In genomic region chr1:165836461-165836860, GRCm38 (mm10) we compare ENCODE assay signal across 9 mouse cellular contexts. TPM values are rescaled to one million over a fixed set of nuclear protein-coding genes. Genes with fewer than 3 reads are reported as not detected.
DNase-seq lines count a peak whose midpoint lies in the region; ATAC-seq and TF ChIP-seq lines count a peak whose summit lies in the region.
"Had no signal": no experiment of that assay in that cellular context is flagged by ENCODE, and none has a peak within 500 bp of the region (broad histone marks: within the 10 kb centered on the region; RNA-seq: fewer than 3 reads in every experiment).

No protein-coding gene starts in this region.

- ATAC-seq in lung, embryonic 15.5 days (ENCODE audit: borderline replicate concordance, extremely low read depth, low FRiP score, low TSS enrichment) = peak; percentile 62
- no peak for ATAC-seq in embryonic facial prominence, embryonic 12.5 days (ENCODE audit: insufficient number of reproducible peaks, insufficient read depth, low FRiP score, low TSS enrichment)

- no peaks in the 10 kb centered on the region for H3K79me2 ChIP-seq in myocyte (ENCODE audit: control insufficient read depth, insufficient read depth)

- H3K4me3 ChIP-seq in lung, embryonic 15.5 days = no peak overlapping the region
- no peak overlapping the region for H3K4me3 ChIP-seq in lung, adult 2 months (replicated peaks; ENCODE audit: extremely low read depth, low read depth, low read length)
- H3K4me3 ChIP-seq in embryonic facial prominence, embryonic 12.5 days = no peak overlapping the region
- H3K4me3 ChIP-seq in myocyte = no peak overlapping the region

- TF ChIP-seq POLR2A in lung, adult 2 months (IDR thresholded peaks at IDR 0.05; ENCODE audit: borderline replicate concordance, extremely low read depth, low read depth, low read length) = no peak
- no peak for TF ChIP-seq POLR2A in myocyte (IDR thresholded peaks at IDR 0.05; ENCODE audit: insufficient read length, low read depth)

- peaks cover 30% of the 10 kb centered on the region for H3K27me3 ChIP-seq in lung, embryonic 15.5 days
- H3K27me3 ChIP-seq in embryonic facial prominence, embryonic 12.5 days = peaks cover 8% of the 10 kb centered on the region
- no peaks in the 10 kb centered on the region for H3K27me3 ChIP-seq in myocyte (ENCODE audit: control insufficient read depth, insufficient read depth, insufficient read length)

- no peak overlapping the region for H3ac ChIP-seq in myocyte (ENCODE audit: control insufficient read depth, insufficient read length)

- H3K27ac ChIP-seq in lung, embryonic 15.5 days = no peak overlapping the region
- no peak overlapping the region for H3K27ac ChIP-seq in embryonic facial prominence, embryonic 12.5 days

- no peak overlapping the region for H3K4me2 ChIP-seq in lung, embryonic 15.5 days
- 0 out of 2 replicates have a peak overlapping the region, but pooled peaks have one; percentile 7 for H3K4me2 ChIP-seq in embryonic facial prominence, embryonic 12.5 days (replicated peaks)
- H3K4me2 ChIP-seq in myocyte (ENCODE audit: low read depth) = peak overlapping the region; percentile 19

- H3K36me3 ChIP-seq in lung, embryonic 15.5 days = no peaks in the 10 kb centered on the region
- no peaks in the 10 kb centered on the region for H3K36me3 ChIP-seq in embryonic facial prominence, embryonic 12.5 days
- no peaks in the 10 kb centered on the region for H3K36me3 ChIP-seq in myocyte (ENCODE audit: control insufficient read depth, insufficient read depth)

- DNase-seq in adrenal gland, adult 2 months = peak; percentile 61
- DNase-seq in adrenal gland, postnatal 25 days = no peak
- no peak for DNase-seq in lung, adult 2 months
- DNase-seq in thymus, postnatal 10 days (ENCODE audit: low spot score in 2 of 2) = no peak
- DNase-seq in cerebellum, adult 11-12 months = no peak
- DNase-seq: thymus, postnatal 25 days had no signal

- peaks cover 37% of the 10 kb centered on the region for H3K4me1 ChIP-seq in lung, embryonic 15.5 days
- peaks cover 5% of the 10 kb centered on the region; the same call in 1 of the 2 replicates for H3K4me1 ChIP-seq in lung, adult 2 months (ENCODE audit: control insufficient read depth, insufficient read depth, low read length)
- peaks cover 31% of the 10 kb centered on the region for H3K4me1 ChIP-seq in embryonic facial prominence, embryonic 12.5 days

- no peaks in the 10 kb centered on the region for H3K9me3 ChIP-seq in lung, embryonic 15.5 days
- no peaks in the 10 kb centered on the region for H3K9me3 ChIP-seq in embryonic facial prominence, embryonic 12.5 days

- no peak overlapping the region for H3K9ac ChIP-seq in lung, embryonic 15.5 days
- H3K9ac ChIP-seq in embryonic facial prominence, embryonic 12.5 days = no peak overlapping the region

- TF ChIP-seq CTCF in lung, adult 2 months (IDR thresholded peaks at IDR 0.05; ENCODE audit: insufficient read depth, low read length) = no peak

- 14% methylated on average over 6 of the region's 6 CpGs for WGBS in lung, embryonic 15.5 days
- WGBS in lung, adult 2 months = 42% methylated on average over 6 of the region's 6 CpGs
- 12% methylated on average over 6 of the region's 6 CpGs for WGBS in embryonic facial prominence, embryonic 12.5 days

TF ChIP-seq in myocyte, 11 proteins besides CTCF, POLR2A, EP300 and RAD21:
- TF ChIP-seq SRF (IDR thresholded peaks at IDR 0.05; ENCODE audit: control insufficient read depth, insufficient read length, low read depth) = no peak
- TF ChIP-seq MYOG (IDR thresholded peaks at IDR 0.05; ENCODE audit: control insufficient read depth in 1 of 3, insufficient read depth in 1 of 3, insufficient read length in 2 of 3, low read depth in 2 of 3) = peak in 1 of 3 experiments; percentile 49
- no peak for TF ChIP-seq TCF12 (IDR thresholded peaks at IDR 0.05; ENCODE audit: insufficient read depth, poor library complexity, severe bottlenecking)
- TF ChIP-seq USF1 (IDR thresholded peaks at IDR 0.05; ENCODE audit: low read depth) = no peak
- TF ChIP-seq TCF3 (IDR thresholded peaks at IDR 0.05; ENCODE audit: insufficient read length, low read depth) = no peak
- peak in 1 of 3 experiments; percentile 20 for TF ChIP-seq MYOD1 (IDR thresholded peaks at IDR 0.05; ENCODE audit: control insufficient read depth in 1 of 3, insufficient read length in 2 of 3, low read depth in 2 of 3)
- TF ChIP-seq MAX (IDR thresholded peaks at IDR 0.05; ENCODE audit: low read depth) = no peak
- TF ChIP-seq POLR2AphosphoS2 (IDR thresholded peaks at IDR 0.05; ENCODE audit: insufficient read length, low read depth) = no peak
- no peak for TF ChIP-seq CEBPB (IDR thresholded peaks at IDR 0.05; ENCODE audit: insufficient read depth, poor library complexity, severe bottlenecking)
- TF ChIP-seq REST (IDR thresholded peaks at IDR 0.05; ENCODE audit: insufficient read depth, insufficient read length) = no peak
- TF ChIP-seq E2F4 (IDR thresholded peaks at IDR 0.05; ENCODE audit: insufficient read depth) = no peak
TF ChIP-seq in myocyte: peak in this region for 2.

RNA-seq across cellular contexts. Expression of gene Cd247, which starts 48.0 kb away (rescaled TPM):
- total RNA-seq in adrenal gland, adult 2 months (2021) = under 1 TPM; 0.35 to 0.45 TPM
- 1.2 and 1.9 TPM in 2 replicates for polyA plus RNA-seq in adrenal gland, adult 2 months (2012; rRNA removed)
- 0.30 TPM in 1 of 2 replicates, not detected in the other for total RNA-seq in adrenal gland, postnatal 25 days (2021)
- 1.3 and 2.6 TPM in 2 replicates for polyA plus RNA-seq in lung, embryonic 15.5 days (2015; fragmentation: Nextera tagmentation; extraction: Ambion mirVana)
- polyA plus RNA-seq in lung, adult 2 months (2012; rRNA removed) = 8.7 and 10.7 TPM in 2 replicates
- 0.60 and 1.0 TPM in 2 replicates for polyA plus RNA-seq in embryonic facial prominence, embryonic 12.5 days (2016; fragmentation: Nextera tagmentation; extraction: Ambion mirVana)
- polyA plus RNA-seq in myocyte (2012; fragmentation: generic; extraction: Trizol) = not detected
